Mouse (Mus musculus): Measurements from ENCODE around the gene Mrpl3.

Gene Mrpl3

GRCm38 (mm10) chr9:105053147-105053557, at the start of gene Mrpl3:
Gene Mrpl3, plus strand, starts transcription at chr9:105053239.
- in situ Hi-C loops (cut with MboI, MseI): loop anchor here (10.0 to 25.0 kb wide), 5 partner anchors 584 to 1716 kb away; partner anchors contain the start of genes Dusp7 (in 1 of the 2), Glyctk (in 1 of the 2) and Pik3r4 (in 1 of the 2)

- in situ Hi-C loops (cut with MboI, MseI): no loop called here
Observed at GRCm38 (mm10) chr9:105010721-105011120, 42.3 kb upstream of the Mrpl3 start.

- in situ Hi-C loops (cut with MboI, MseI): no loop called here
Observed at GRCm38 (mm10) chr9:105018186-105018585, 34.9 kb upstream of the Mrpl3 start.

- in situ Hi-C loops (cut with MboI, MseI): no loop called here
Observed at GRCm38 (mm10) chr9:105028311-105028710, 24.7 kb upstream of the Mrpl3 start.

GRCm38 (mm10) chr9:105032572-105032971, 20.5 kb upstream of the Mrpl3 start:
- in situ Hi-C loops (cut with MboI, MseI): no loop called here

- in situ Hi-C loops (cut with MboI, MseI): no loop called here
Observed at GRCm38 (mm10) chr9:105033641-105034040, 19.4 kb upstream of the Mrpl3 start.

- in situ Hi-C loops (cut with MboI, MseI): no loop called here
Observed at GRCm38 (mm10) chr9:105037847-105038246, 15.2 kb upstream of the Mrpl3 start.

GRCm38 (mm10) chr9:105046014-105046413, 7.0 kb upstream of the Mrpl3 start:
- in situ Hi-C loops (cut with MboI, MseI): no loop called here

GRCm38 (mm10) chr9:105048351-105048750, 4.7 kb upstream of the Mrpl3 start:
- in situ Hi-C loops (cut with MboI, MseI): no loop called here

- in situ Hi-C loops (cut with MboI, MseI): loop anchor here (10.0 to 25.0 kb wide), 5 partner anchors 588 to 1712 kb away; partner anchors contain the start of genes Dusp7 (in 1 of the 2), Glyctk (in 1 of the 2) and Pik3r4 (in 1 of the 2)
Observed at GRCm38 (mm10) chr9:105049636-105050035, 3.4 kb upstream of the Mrpl3 start.

- in situ Hi-C loops (cut with MboI, MseI): loop anchor here (10.0 to 25.0 kb wide), 5 partner anchors 587 to 1713 kb away; partner anchors contain the start of genes Dusp7 (in 1 of the 2), Glyctk (in 1 of the 2) and Pik3r4 (in 1 of the 2)
Observed at GRCm38 (mm10) chr9:105050257-105050656, 2.8 kb upstream of the Mrpl3 start.

- in situ Hi-C loops (cut with MboI, MseI): loop anchor here (10.0 to 25.0 kb wide), 5 partner anchors 583 to 1717 kb away; partner anchors contain the start of genes Dusp7 (in 1 of the 2), Glyctk (in 1 of the 2) and Pik3r4 (in 1 of the 2)
Observed at GRCm38 (mm10) chr9:105053812-105054211, 773 bp downstream of the Mrpl3 start.

- in situ Hi-C loops (cut with MboI, MseI): loop anchor here (25.0 kb wide), 4 partner anchors 568 to 1732 kb away; partner anchors contain the start of genes Dusp7 (in 1 of the 2) and Pik3r4 (in 1 of the 2)
Observed at GRCm38 (mm10) chr9:105069106-105069505, 16.1 kb downstream of the Mrpl3 start.

GRCm38 (mm10) chr9:105072991-105073748, 20.1 kb downstream of the Mrpl3 start:
- in situ Hi-C loops (cut with MboI, MseI): loop anchor here (25.0 kb wide), 4 partner anchors 564 to 1736 kb away; partner anchors contain the start of genes Dusp7 (in 1 of the 2) and Pik3r4 (in 1 of the 2)

- in situ Hi-C loops (cut with MboI, MseI): loop anchor here (25.0 kb wide), 4 partner anchors 562 to 1738 kb away; partner anchors contain the start of genes Dusp7 (in 1 of the 2) and Pik3r4 (in 1 of the 2)
Observed at GRCm38 (mm10) chr9:105074851-105075250, 21.8 kb downstream of the Mrpl3 start.

GRCm38 (mm10) chr9:105076756-105077424, 23.9 kb downstream of the Mrpl3 start:
- in situ Hi-C loops (cut with MboI, MseI): no loop called here

GRCm38 (mm10) chr9:105078460-105078859, 25.4 kb downstream of the Mrpl3 start:
- in situ Hi-C loops (cut with MboI, MseI): no loop called here

- in situ Hi-C loops (cut with MboI, MseI): no loop called here
Observed at GRCm38 (mm10) chr9:105080246-105080645, 27.2 kb downstream of the Mrpl3 start.

- in situ Hi-C loops (cut with MboI, MseI): no loop called here
Observed at GRCm38 (mm10) chr9:105100807-105101570, 48.0 kb downstream of the Mrpl3 start.

GRCm38 (mm10) chr9:105101911-105102310, 48.9 kb downstream of the Mrpl3 start:
- in situ Hi-C loops (cut with MboI, MseI): no loop called here

- in situ Hi-C loops (cut with MboI, MseI): no loop called here
Observed at GRCm38 (mm10) chr9:105103893-105104292, 50.9 kb downstream of the Mrpl3 start.

All from T-helper 17 cell (primary cell).